Mouse (Mus musculus) neural tube, embryonic 14.5 days (tissue): ENCODE data around the gene Vps37b. TPM values are rescaled to one million over a fixed set of nuclear protein-coding genes. Genes with fewer than 3 reads are reported as not detected.
A peak's percentile ranks its signal among the peaks of the same experiment; 100 is the strongest.

ENCODE experiments used
- ATAC-seq: fragments of 200-750 bp; cut with Nextera tagmentation; 2 replicates; pipeline ENCODE4 v1.8.0; 2017; ENCODE audit warnings: low read depth, mild to moderate bottlenecking, moderate TSS enrichment, moderate library complexity
- H3K27ac ChIP-seq: fragments of 300-500 bp; sonication (generic); 2 replicates; pipeline ENCODE4 v1.5.1; 2014; ENCODE audit warnings: low read depth, mild to moderate bottlenecking, control low read depth, low read length, moderate library complexity, mixed read lengths
- H3K27me3 ChIP-seq: fragments of 300-500 bp; sonication (generic); 2 replicates; pipeline ENCODE4 v1.6.1; 2014; ENCODE audit warnings: low read length; ENCODE audit not compliant: control insufficient read depth, insufficient read depth
- H3K36me3 ChIP-seq: fragments of 300-500 bp; sonication (generic); 2 replicates; pipeline ENCODE4 v1.6.1; 2014; ENCODE audit warnings: low read length, mixed read lengths; ENCODE audit not compliant: control insufficient read depth, insufficient read depth
- H3K4me1 ChIP-seq: fragments of 300-500 bp; sonication (generic); 2 replicates; pipeline ENCODE4 v1.6.1; 2014; ENCODE audit warnings: low read length; ENCODE audit not compliant: control insufficient read depth, insufficient read depth
- H3K4me2 ChIP-seq: fragments of 300-500 bp; sonication (generic); 2 replicates; pipeline ENCODE4 v1.6.1; 2014; ENCODE audit warnings: mild to moderate bottlenecking, low read depth, low read length, control low read depth
- H3K4me3 ChIP-seq: fragments of 300-500 bp; sonication (generic); 2 replicates; pipeline ENCODE4 v1.5.1; 2014; ENCODE audit warnings: low read depth, low read length, control low read depth, mixed read lengths
- H3K9ac ChIP-seq: fragments of 300-500 bp; sonication (generic); replicated peaks from 2 replicates; pipeline ENCODE4 v1.6.1; 2014; ENCODE audit warnings: low read depth, mild to moderate bottlenecking, control low read depth, low read length, mixed read lengths
- H3K9me3 ChIP-seq: fragments of 300-500 bp; sonication (generic); 2 replicates; pipeline ENCODE4 v1.6.1; 2016; ENCODE audit warnings: low read length; ENCODE audit not compliant: control insufficient read depth
- WGBS: fragments of 180-500 bp; shearing (Covaris S2); extraction: QIAGEN DNeasy Blood & Tissue Kit; methylation state at CpG from one replicate; pipeline ENCODE4 v1.1.7; 2014; 5-methylcytosine and 5-hydroxymethylcytosine counted together
- polyA plus RNA-seq: library from polyadenylated mRNA; unstranded; fragments of >200 nt; fragmentation: Nextera tagmentation; extraction: Ambion mirVana; gene quantifications from 2 replicates; pipeline ENCODE4 v1.2.1, GENCODE M21; 2014

The Vps37b gene
- polyA plus RNA-seq, 1 experiment from 2014 or later, result 47.1 TPM

GRCm38 (mm10) chr5:124004356-124005150 lies 27.5 kb downstream of the Vps37b start:
- ATAC-seq, result no peak
- Histone ChIP-seq H3K27me3 (no peaks in the 10 kb centered on the region), H3K4me3 (no peak overlapping the region), H3K36me3 (peaks cover 48% of the 10 kb centered on the region), H3K27ac (no peak overlapping the region), H3K9me3 (no peaks in the 10 kb centered on the region), H3K4me2 (no peak overlapping the region), H3K4me1 (peaks cover 7% of the 10 kb centered on the region; the same call in 1 of the 2 replicates), H3K9ac (no peak overlapping the region)
- 82% methylated on average over 17 of the region's 17 CpGs for WGBS

GRCm38 (mm10) chr5:124003375-124003774 lies 28.7 kb downstream of the Vps37b start:
- WGBS, result 43% methylated on average over 4 of the region's 4 CpGs
- H3K9ac ChIP-seq, result no peak overlapping the region

GRCm38 (mm10) chr5:124002876-124003275 lies 29.2 kb downstream of the Vps37b start:
- Histone ChIP-seq H3K9me3 (no peaks in the 10 kb centered on the region), H3K27ac (peak overlapping the region; percentile 34; the same call in 1 of the 2 replicates), H3K27me3 (no peaks in the 10 kb centered on the region), H3K4me2 (no peak overlapping the region), H3K4me1 (peaks cover 7% of the 10 kb centered on the region; the same call in 1 of the 2 replicates), H3K4me3 (no peak overlapping the region), H3K9ac (no peak overlapping the region), H3K36me3 (peaks cover 33% of the 10 kb centered on the region)
- no peak for ATAC-seq
- WGBS, result 60% methylated on average over 2 of the region's 2 CpGs

More at GRCm38 (mm10) chr5:124003375-124003774, 28.7 kb downstream of the Vps37b start:
- H3K27me3 ChIP-seq, result no peaks in the 10 kb centered on the region
- H3K4me2 ChIP-seq, result no peak overlapping the region
- peaks cover 7% of the 10 kb centered on the region; the same call in 1 of the 2 replicates for H3K4me1 ChIP-seq
- H3K27ac ChIP-seq, result peak overlapping the region; percentile 34
- no peak overlapping the region for H3K4me3 ChIP-seq
- ATAC-seq, result no peak
- H3K9me3 ChIP-seq, result no peaks in the 10 kb centered on the region
- H3K36me3 ChIP-seq, result peaks cover 38% of the 10 kb centered on the region

- no peaks in the 10 kb centered on the region for H3K9me3 ChIP-seq
- WGBS, result 77% methylated on average over 9 of the region's 9 CpGs
- no peak overlapping the region for H3K9ac ChIP-seq
- H3K4me3 ChIP-seq, result no peak overlapping the region
- no peak overlapping the region for H3K27ac ChIP-seq
- ATAC-seq, result no peak
- H3K27me3 ChIP-seq, result no peaks in the 10 kb centered on the region
- peaks cover 18% of the 10 kb centered on the region for H3K36me3 ChIP-seq
- no peak overlapping the region for H3K4me2 ChIP-seq
- peaks cover 7% of the 10 kb centered on the region; the same call in 1 of the 2 replicates for H3K4me1 ChIP-seq
These were observed 30.8 kb downstream of the Vps37b start for GRCm38 (mm10) chr5:124001274-124001673.

GRCm38 (mm10) chr5:124000824-124001223 lies 31.2 kb downstream of the Vps37b start:
- 14% methylated on average over 7 of the region's 7 CpGs for WGBS
- H3K4me3 ChIP-seq, result no peak overlapping the region
- peaks cover 13% of the 10 kb centered on the region for H3K36me3 ChIP-seq
- no peak overlapping the region for H3K9ac ChIP-seq
- no peak overlapping the region for H3K4me2 ChIP-seq
- H3K9me3 ChIP-seq, result no peaks in the 10 kb centered on the region
- peak; percentile 74; the same call in 1 of the 2 replicates for ATAC-seq
- no peaks in the 10 kb centered on the region for H3K27me3 ChIP-seq
- H3K4me1 ChIP-seq, result peaks cover 7% of the 10 kb centered on the region; the same call in 1 of the 2 replicates
- H3K27ac ChIP-seq, result no peak overlapping the region

- peaks cover 6% of the 10 kb centered on the region; the same call in 1 of the 2 replicates for H3K4me1 ChIP-seq
- no peak overlapping the region for H3K27ac ChIP-seq
- H3K4me2 ChIP-seq, result no peak overlapping the region
- no peaks in the 10 kb centered on the region for H3K9me3 ChIP-seq
- 92% methylated on average over 10 of the region's 10 CpGs for WGBS
- no peaks in the 10 kb centered on the region for H3K36me3 ChIP-seq
- ATAC-seq, result no peak
- H3K9ac ChIP-seq, result no peak overlapping the region
- H3K27me3 ChIP-seq, result no peaks in the 10 kb centered on the region
- H3K4me3 ChIP-seq, result no peak overlapping the region
These were observed 33.7 kb downstream of the Vps37b start for GRCm38 (mm10) chr5:123998370-123998769.

- Histone ChIP-seq H3K36me3 (no peaks in the 10 kb centered on the region), H3K4me2 (no peak overlapping the region), H3K4me3 (no peak overlapping the region), H3K27me3 (no peaks in the 10 kb centered on the region), H3K4me1 (peaks cover under 1% of the 10 kb centered on the region; the same call in 1 of the 2 replicates), H3K27ac (no peak overlapping the region), H3K9ac (no peak overlapping the region), H3K9me3 (no peaks in the 10 kb centered on the region)
- WGBS, result 61% methylated on average over 16 of the region's 16 CpGs
- no peak for ATAC-seq
These were observed 34.3 kb downstream of the Vps37b start for GRCm38 (mm10) chr5:123997811-123998210.

- WGBS, result 79% methylated on average over 24 of the region's 24 CpGs
- H3K27me3 ChIP-seq, result no peaks in the 10 kb centered on the region
- H3K9me3 ChIP-seq, result no peaks in the 10 kb centered on the region
- H3K4me3 ChIP-seq, result no peak overlapping the region
- H3K27ac ChIP-seq, result 0 out of 2 replicates have a peak overlapping the region, but pooled peaks have one; percentile 22
- H3K4me1 ChIP-seq, result no peaks in the 10 kb centered on the region
- ATAC-seq, result no peak
- H3K4me2 ChIP-seq, result no peak overlapping the region
- H3K36me3 ChIP-seq, result no peaks in the 10 kb centered on the region
- no peak overlapping the region for H3K9ac ChIP-seq
These were observed 34.8 kb downstream of the Vps37b start for GRCm38 (mm10) chr5:123997211-123997751.

- Histone ChIP-seq H3K4me1 (no peaks in the 10 kb centered on the region), H3K4me3 (no peak overlapping the region), H3K4me2 (no peak overlapping the region), H3K27ac (no peak overlapping the region), H3K36me3 (no peaks in the 10 kb centered on the region), H3K9me3 (no peaks in the 10 kb centered on the region), H3K27me3 (no peaks in the 10 kb centered on the region), H3K9ac (no peak overlapping the region)
- WGBS, result 89% methylated on average over 11 of the region's 14 CpGs
- no peak for ATAC-seq
These were observed 35.4 kb downstream of the Vps37b start for GRCm38 (mm10) chr5:123996695-123997094.
